Mouse (Mus musculus) embryonic facial prominence, embryonic 10.5 days (tissue): ENCODE data around the gene Zfp809. TPM values are rescaled to one million over a fixed set of nuclear protein-coding genes. Genes with fewer than 3 reads are reported as not detected.

Source experiments
- DNase-seq: peaks from one replicate; pipeline ENCODE4 v3.0.0-alpha.2; 2017; ENCODE audit warnings: low spot score
- H3K27ac ChIP-seq: fragments of 300-500 bp; sonication (generic); replicated peaks from 2 replicates; pipeline ENCODE4 v1.5.1; 2016; ENCODE audit warnings: mild to moderate bottlenecking
- H3K27me3 ChIP-seq: fragments of 300-500 bp; sonication (generic); replicated peaks from 2 replicates; pipeline ENCODE4 v1.6.1; 2016; ENCODE audit warnings: low read depth, mild to moderate bottlenecking; ENCODE audit not compliant: poor library complexity, severe bottlenecking
- H3K36me3 ChIP-seq: fragments of 300-500 bp; sonication (generic); replicated peaks from 2 replicates; pipeline ENCODE4 v1.6.1; 2016; ENCODE audit warnings: mild to moderate bottlenecking, moderate library complexity
- H3K4me1 ChIP-seq: fragments of 300-500 bp; sonication (generic); 2 replicates; pipeline ENCODE4 v1.6.1; 2016
- H3K4me3 ChIP-seq: fragments of 300-500 bp; sonication (generic); 2 replicates; pipeline ENCODE4 v1.5.1; 2016; ENCODE audit warnings: mild to moderate bottlenecking, moderate library complexity
- H3K9me3 ChIP-seq: fragments of 300-500 bp; sonication (generic); 2 replicates; pipeline ENCODE4 v1.6.1; 2016; ENCODE audit warnings: mild to moderate bottlenecking
- WGBS: fragments of 180-500 bp; shearing (Covaris S2); methylation state at CpG from one replicate; pipeline ENCODE4 v1.1.7; 2016; 5-methylcytosine and 5-hydroxymethylcytosine counted together
- polyA plus RNA-seq: library from polyadenylated mRNA; unstranded; fragments of >200 nt; fragmentation: Nextera tagmentation; extraction: Ambion mirVana; gene quantifications from 2 replicates; pipeline ENCODE4 v1.2.1, GENCODE M21; 2016

The Zfp809 gene
- polyA plus RNA-seq, 1 experiment from 2014 or later = 11.2 TPM

- H3K9me3 ChIP-seq = no peaks in the 10 kb centered on the region; the same call in 1 of the 2 replicates
- 91% methylated on average over 7 of the region's 7 CpGs for WGBS
- no peak for DNase-seq
- H3K27me3 ChIP-seq = no peaks in the 10 kb centered on the region
- H3K36me3 ChIP-seq = peaks cover 8% of the 10 kb centered on the region; the same call in 1 of the 2 replicates
- H3K4me1 ChIP-seq = peaks cover 5% of the 10 kb centered on the region; the same call in 1 of the 2 replicates
- H3K4me3 ChIP-seq = no peak overlapping the region
- no peak overlapping the region for H3K27ac ChIP-seq
These were observed 4.0 kb downstream of the Zfp809 start for GRCm38 (mm10) chr9:22229386-22230026.

GRCm38 (mm10) chr9:22230061-22230460, 4.5 kb downstream of the Zfp809 start:
- Histone ChIP-seq H3K4me3 (no peak overlapping the region), H3K27me3 (no peaks in the 10 kb centered on the region), H3K36me3 (peaks cover 12% of the 10 kb centered on the region), H3K27ac (no peak overlapping the region), H3K9me3 (no peaks in the 10 kb centered on the region; the same call in 1 of the 2 replicates), H3K4me1 (peaks cover 5% of the 10 kb centered on the region; the same call in 1 of the 2 replicates)
- DNase-seq = no peak
- WGBS = 92% methylated on average over 3 of the region's 3 CpGs

GRCm38 (mm10) chr9:22230556-22230955, 5.0 kb downstream of the Zfp809 start:
- DNase-seq = no peak
- Histone ChIP-seq H3K27me3 (no peaks in the 10 kb centered on the region), H3K27ac (no peak overlapping the region), H3K9me3 (no peaks in the 10 kb centered on the region; the same call in 1 of the 2 replicates), H3K4me3 (no peak overlapping the region), H3K4me1 (peaks cover 5% of the 10 kb centered on the region; the same call in 1 of the 2 replicates), H3K36me3 (peaks cover 17% of the 10 kb centered on the region)

GRCm38 (mm10) chr9:22240001-22240400, 14.5 kb downstream of the Zfp809 start:
- H3K27me3 ChIP-seq = no peaks in the 10 kb centered on the region
- peaks cover 12% of the 10 kb centered on the region; the same call in 1 of the 2 replicates for H3K9me3 ChIP-seq
- H3K4me1 ChIP-seq = no peaks in the 10 kb centered on the region
- no peak for DNase-seq
- no peak overlapping the region for H3K27ac ChIP-seq
- 91% methylated on average over 4 of the region's 4 CpGs for WGBS
- H3K4me3 ChIP-seq = no peak overlapping the region
- H3K36me3 ChIP-seq = peaks cover 97% of the 10 kb centered on the region

GRCm38 (mm10) chr9:22244242-22244641, 18.7 kb downstream of the Zfp809 start:
- WGBS = 91% methylated on average over 2 of the region's 2 CpGs
- Histone ChIP-seq H3K4me3 (no peak overlapping the region), H3K27me3 (no peaks in the 10 kb centered on the region), H3K9me3 (peaks cover 42% of the 10 kb centered on the region), H3K36me3 (peaks cover 98% of the 10 kb centered on the region), H3K4me1 (no peaks in the 10 kb centered on the region), H3K27ac (no peak overlapping the region)
- DNase-seq = no peak

GRCm38 (mm10) chr9:22256579-22256978, 31.1 kb downstream of the Zfp809 start:
- Histone ChIP-seq H3K9me3 (peaks cover 39% of the 10 kb centered on the region), H3K36me3 (peaks cover 69% of the 10 kb centered on the region), H3K27ac (no peak overlapping the region), H3K4me1 (no peaks in the 10 kb centered on the region), H3K4me3 (no peak overlapping the region), H3K27me3 (no peaks in the 10 kb centered on the region)
- DNase-seq = no peak
- 91% methylated on average over 4 of the region's 4 CpGs for WGBS

GRCm38 (mm10) chr9:22258784-22259183, 33.3 kb downstream of the Zfp809 start:
- Histone ChIP-seq H3K36me3 (peaks cover 47% of the 10 kb centered on the region), H3K4me3 (peak overlapping the region; percentile 80), H3K4me1 (no peaks in the 10 kb centered on the region), H3K9me3 (peaks cover 24% of the 10 kb centered on the region), H3K27me3 (no peaks in the 10 kb centered on the region), H3K27ac (peak overlapping the region; percentile 87; the same call in 1 of the 2 replicates)
- 82% methylated on average over 8 of the region's 8 CpGs for WGBS
- DNase-seq = no peak

- Histone ChIP-seq H3K36me3 (peaks cover 41% of the 10 kb centered on the region), H3K4me3 (peak within 1 kb of the TSS; percentile 80), H3K27me3 (no peaks in the 10 kb centered on the region), H3K4me1 (no peaks in the 10 kb centered on the region), H3K27ac (peak within 1 kb of the TSS; percentile 87), H3K9me3 (peaks cover 18% of the 10 kb centered on the region)
- DNase-seq = peak; percentile 76
- under 1% methylated on average over 35 of the region's 35 CpGs for WGBS
These were observed 33.9 kb downstream of the Zfp809 start, which contains the start of gene Zfp599 for GRCm38 (mm10) chr9:22259184-22260091. TSS of gene Zfp599 (minus strand) at chr9:22259895.

GRCm38 (mm10) chr9:22260092-22260422, 34.5 kb downstream of the Zfp809 start:
- no peaks in the 10 kb centered on the region for H3K4me1 ChIP-seq
- no peaks in the 10 kb centered on the region for H3K27me3 ChIP-seq
- peaks cover 15% of the 10 kb centered on the region for H3K9me3 ChIP-seq
- H3K27ac ChIP-seq = 0 out of 2 replicates have a peak overlapping the region, but pooled peaks have one; percentile 87
- DNase-seq = no peak
- peaks cover 35% of the 10 kb centered on the region for H3K36me3 ChIP-seq
- WGBS = 25% methylated on average over 3 of the region's 3 CpGs
- H3K4me3 ChIP-seq = peak overlapping the region; percentile 80

- H3K27ac ChIP-seq = no peak overlapping the region
- DNase-seq = no peak
- H3K4me3 ChIP-seq = no peak overlapping the region
- WGBS = 80% methylated on average over 1 of the region's 1 CpGs
- 0 out of 2 replicates have a peak, but pooled peaks cover under 1% of the 10 kb centered on the region for H3K9me3 ChIP-seq
- H3K4me1 ChIP-seq = no peaks in the 10 kb centered on the region
- H3K36me3 ChIP-seq = peaks cover 19% of the 10 kb centered on the region
- H3K27me3 ChIP-seq = no peaks in the 10 kb centered on the region
These were observed 36.1 kb downstream of the Zfp809 start for GRCm38 (mm10) chr9:22261594-22261993.

- Histone ChIP-seq H3K4me1 (no peaks in the 10 kb centered on the region), H3K9me3 (peaks cover 3% of the 10 kb centered on the region), H3K4me3 (0 out of 2 replicates have a peak overlapping the region, but pooled peaks have one; percentile 13), H3K36me3 (peaks cover 9% of the 10 kb centered on the region), H3K27me3 (no peaks in the 10 kb centered on the region), H3K27ac (no peak overlapping the region)
- no peak for DNase-seq
- WGBS = 90% methylated on average over 10 of the region's 10 CpGs
These were observed 37.1 kb downstream of the Zfp809 start for GRCm38 (mm10) chr9:22262611-22263010.

GRCm38 (mm10) chr9:22268886-22269285, 43.4 kb downstream of the Zfp809 start:
- peaks cover 26% of the 10 kb centered on the region for H3K9me3 ChIP-seq

More at GRCm38 (mm10) chr9:22268886-22269285, 43.4 kb downstream of the Zfp809 start:
- Histone ChIP-seq H3K36me3 (peaks cover 12% of the 10 kb centered on the region), H3K27ac (no peak overlapping the region), H3K4me3 (no peak overlapping the region), H3K27me3 (no peaks in the 10 kb centered on the region), H3K4me1 (no peaks in the 10 kb centered on the region)
- DNase-seq = no peak
- 91% methylated on average over 1 of the region's 1 CpGs for WGBS
